Mouse (Mus musculus) intestine, postnatal 0 days (tissue): Measurements from ENCODE around the gene Flt3l. TPM values are rescaled to one million over a fixed set of nuclear protein-coding genes. Genes with fewer than 3 reads are reported as not detected.
A peak's percentile ranks its signal among the peaks of the same experiment; 100 is the strongest.
"Not testable (repeated sequence)": the region's sequence is repeated elsewhere in the genome, so short reads cannot be mapped to it uniquely, and the experiment has no call there.

Source experiments
- ATAC-seq: fragments of 200-750 bp; cut with Nextera tagmentation; 2 replicates; pipeline ENCODE4 v1.8.0; 2017; ENCODE audit warnings: mild to moderate bottlenecking, moderate TSS enrichment, moderate library complexity
- H3K27ac ChIP-seq: fragments of 300-500 bp; sonication (generic); 2 replicates; pipeline ENCODE4 v1.5.1; 2014; ENCODE audit warnings: mild to moderate bottlenecking, low read depth, low read length, moderate library complexity
- H3K27me3 ChIP-seq: fragments of 300-500 bp; sonication (generic); replicated peaks from 2 replicates; pipeline ENCODE4 v1.6.1; 2014; ENCODE audit warnings: low read length, mixed read lengths; ENCODE audit not compliant: control insufficient read depth, insufficient read depth
- H3K36me3 ChIP-seq: fragments of 300-500 bp; sonication (generic); 2 replicates; pipeline ENCODE4 v1.6.1; 2014; ENCODE audit warnings: mild to moderate bottlenecking, moderate library complexity; ENCODE audit not compliant: control insufficient read depth, insufficient read depth
- H3K4me1 ChIP-seq: fragments of 300-500 bp; sonication (generic); replicated peaks from 2 replicates; pipeline ENCODE4 v1.6.1; 2014; ENCODE audit warnings: antibody characterized with exemption, low read length, mixed read lengths; ENCODE audit not compliant: control insufficient read depth, insufficient read depth
- H3K4me2 ChIP-seq: fragments of 300-500 bp; sonication (generic); replicated peaks from 2 replicates; pipeline ENCODE4 v1.6.1; 2014; ENCODE audit warnings: low read depth, mild to moderate bottlenecking, moderate library complexity
- H3K4me3 ChIP-seq: fragments of 300-500 bp; sonication (generic); 2 replicates; pipeline ENCODE4 v1.5.1; 2014; ENCODE audit warnings: low read depth, low read length
- H3K9ac ChIP-seq: fragments of 300-500 bp; sonication (generic); 2 replicates; pipeline ENCODE4 v1.6.1; 2014; ENCODE audit warnings: mild to moderate bottlenecking, low read depth, low read length
- H3K9me3 ChIP-seq: fragments of 300-500 bp; sonication (generic); 2 replicates; pipeline ENCODE4 v1.6.1; 2016; ENCODE audit warnings: mixed run types; ENCODE audit not compliant: control insufficient read depth
- CTCF ChIP-seq: sonication (generic); IDR thresholded peaks from 2 replicates; pipeline ENCODE4 v1.5.1; 2016; ENCODE audit warnings: low read depth, mild to moderate bottlenecking, control low read depth, antibody characterized with exemption, moderate library complexity
- WGBS: fragments of 180-500 bp; shearing (Covaris S2); extraction: QIAGEN DNeasy Blood & Tissue Kit; methylation state at CpG from one replicate; pipeline ENCODE4 v1.1.7; 2014; 5-methylcytosine and 5-hydroxymethylcytosine counted together
- polyA plus RNA-seq: library from polyadenylated mRNA; unstranded; fragments of >200 nt; fragmentation: Nextera tagmentation; extraction: Ambion mirVana; gene quantifications from 2 replicates; pipeline ENCODE4 v1.2.1, GENCODE M21; 2015

The Flt3l gene
- polyA plus RNA-seq, 1 experiment from 2014 or later: 2.7 TPM

GRCm38 (mm10) chr7:45126147-45126843 is 9.9 kb downstream of the Flt3l start:
- H3K9ac ChIP-seq: peak overlapping the region; percentile 93; the same call in 1 of the 2 replicates
- 54% methylated on average over 17 of the region's 17 CpGs for WGBS
- peaks cover 40% of the 10 kb centered on the region for H3K36me3 ChIP-seq
- peaks cover 5% of the 10 kb centered on the region; the same call in 1 of the 2 replicates for H3K4me1 ChIP-seq
- no peaks in the 10 kb centered on the region for H3K9me3 ChIP-seq
- no peaks in the 10 kb centered on the region for H3K27me3 ChIP-seq
- ATAC-seq: no peak
- TF ChIP-seq CTCF: no peak
- peak overlapping the region; percentile 93; the same call in 1 of the 2 replicates for H3K4me3 ChIP-seq
- H3K4me2 ChIP-seq: peak overlapping the region; percentile 83
- peak overlapping the region; percentile 66 for H3K27ac ChIP-seq

DNA sequence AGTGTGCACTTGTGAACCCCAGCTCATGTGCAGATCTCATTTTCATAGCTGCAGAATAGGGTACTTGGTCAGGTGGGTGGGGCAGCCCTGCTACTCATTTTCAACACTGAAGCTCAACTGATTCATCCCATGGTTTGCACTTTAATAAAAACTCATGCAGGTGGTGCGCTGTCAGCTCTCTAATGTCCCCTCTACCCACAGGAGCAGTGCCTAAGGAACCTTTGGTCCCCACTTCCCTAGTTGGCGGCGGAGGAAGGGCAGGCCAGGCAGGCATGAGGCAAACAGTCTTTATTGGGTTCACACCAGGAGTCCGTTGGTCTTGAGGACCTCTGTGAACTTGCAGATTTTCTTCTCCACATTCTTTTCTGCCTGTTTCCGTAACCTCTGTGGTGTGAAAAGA is 10.6 kb downstream of the Flt3l start:
- Histone ChIP-seq H3K27ac (peak overlapping the region; percentile 66), H3K36me3 (peaks cover 46% of the 10 kb centered on the region)

DNA sequence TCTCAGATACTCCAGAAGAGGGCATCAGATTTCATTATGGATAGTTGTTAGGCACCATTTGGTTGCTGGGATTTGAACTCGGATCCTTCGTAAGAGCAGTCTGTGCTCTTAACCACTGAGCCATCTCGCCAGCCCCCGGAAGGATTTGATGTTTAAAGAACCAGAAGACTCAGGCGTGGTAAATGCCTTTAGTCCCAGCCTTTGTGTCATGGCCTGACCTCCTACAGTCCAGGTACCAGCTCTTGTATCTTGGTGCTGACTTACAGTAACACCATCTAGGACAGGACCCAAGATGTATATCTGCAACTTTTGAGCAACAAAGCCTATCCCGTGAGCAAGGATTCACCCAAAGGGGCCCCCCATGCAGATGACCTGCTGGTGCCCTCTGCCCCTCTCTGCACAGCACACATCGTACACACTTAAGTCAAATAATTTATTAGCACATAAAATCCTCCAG is 11.1 kb downstream of the Flt3l start:
- no peak overlapping the region for H3K4me3 ChIP-seq
- H3K9ac ChIP-seq: no peak overlapping the region
- 20% methylated on average over 7 of the region's 7 CpGs for WGBS

More for the DNA sequence above, 10.6 kb downstream of the Flt3l start:
- H3K9me3 ChIP-seq, H3K4me3 ChIP-seq, H3K4me2 ChIP-seq, ATAC-seq, H3K27me3 ChIP-seq, H3K4me1 ChIP-seq, H3K9ac ChIP-seq: not testable (repeated sequence)
- 65% methylated on average over 5 of the region's 5 CpGs for WGBS

GRCm38 (mm10) chr7:45124224-45125143 is 11.7 kb downstream of the Flt3l start, which contains the start of gene Rps11:
Gene Rps11 (minus strand): TSS chr7:45124439.
- TF ChIP-seq CTCF: no peak
- under 1% methylated on average over 59 of the region's 59 CpGs for WGBS
- H3K27me3 ChIP-seq: no peaks in the 10 kb centered on the region
- peak; percentile 84 for ATAC-seq
- H3K4me1 ChIP-seq: peaks cover 5% of the 10 kb centered on the region; the same call in 1 of the 2 replicates
- peak within 1 kb of the TSS; percentile 88 for H3K9ac ChIP-seq
- peak within 1 kb of the TSS; percentile 68 for H3K4me3 ChIP-seq
- H3K9me3 ChIP-seq: no peaks in the 10 kb centered on the region
- H3K36me3 ChIP-seq: peaks cover 58% of the 10 kb centered on the region
- H3K4me2 ChIP-seq: peak within 1 kb of the TSS; percentile 78
- peak within 1 kb of the TSS; percentile 86 for H3K27ac ChIP-seq

More for the DNA sequence above, 11.1 kb downstream of the Flt3l start:
- Histone ChIP-seq H3K4me2 (peak overlapping the region; percentile 54), H3K27ac (peak overlapping the region; percentile 66), H3K36me3 (peaks cover 51% of the 10 kb centered on the region), H3K27me3 (no peaks in the 10 kb centered on the region), H3K9me3 (no peaks in the 10 kb centered on the region), H3K4me1 (peaks cover 5% of the 10 kb centered on the region; the same call in 1 of the 2 replicates)
- TF ChIP-seq CTCF: peak; percentile 56
- ATAC-seq: no peak

GRCm38 (mm10) chr7:45123186-45123570 is 13.1 kb downstream of the Flt3l start:
- H3K27ac ChIP-seq: peak overlapping the region; percentile 86; the same call in 1 of the 2 replicates
- ATAC-seq: no peak
- H3K27me3 ChIP-seq: no peaks in the 10 kb centered on the region
- peak overlapping the region; percentile 68 for H3K4me3 ChIP-seq
- H3K9me3 ChIP-seq: no peaks in the 10 kb centered on the region
- peaks cover 5% of the 10 kb centered on the region; the same call in 1 of the 2 replicates for H3K4me1 ChIP-seq
- H3K9ac ChIP-seq: peak overlapping the region; percentile 88
- peaks cover 67% of the 10 kb centered on the region for H3K36me3 ChIP-seq
- H3K4me2 ChIP-seq: peak overlapping the region; percentile 78
- 9% methylated on average over 12 of the region's 12 CpGs for WGBS
- TF ChIP-seq CTCF: no peak
